Mouse (Mus musculus) testis, postnatal 10 days (tissue): ENCODE data around the gene Zmat3.

Experiments used
- DNase-seq: peaks from one replicate; pipeline ENCODE4 v3.0.0; 2021; ENCODE audit warnings: low spot score

The Zmat3 gene

GRCm38 (mm10) chr3:32371957-32372356 is 6.1 kb upstream of the Zmat3 start:
- no peak for DNase-seq

DNA sequence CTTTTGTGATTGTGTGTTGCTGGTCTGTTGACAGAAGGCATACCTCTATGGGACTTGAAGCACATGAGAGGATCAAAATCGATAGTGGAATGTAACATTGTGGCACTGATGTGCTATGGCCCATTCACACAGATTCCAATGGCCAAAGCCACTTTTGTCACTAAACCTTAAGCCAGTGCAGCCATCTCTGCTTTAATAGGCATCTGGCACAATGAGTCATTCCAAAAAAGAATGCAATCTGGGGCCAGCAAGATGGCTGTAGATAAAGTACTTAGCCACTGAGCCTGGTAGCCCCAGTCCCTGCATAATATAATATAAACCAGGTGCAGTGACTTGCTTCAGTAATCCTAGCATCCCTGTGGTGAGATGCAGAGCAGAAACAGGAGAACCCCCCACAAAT is 1.7 kb upstream of the Zmat3 start:
- no peak for DNase-seq

DNA sequence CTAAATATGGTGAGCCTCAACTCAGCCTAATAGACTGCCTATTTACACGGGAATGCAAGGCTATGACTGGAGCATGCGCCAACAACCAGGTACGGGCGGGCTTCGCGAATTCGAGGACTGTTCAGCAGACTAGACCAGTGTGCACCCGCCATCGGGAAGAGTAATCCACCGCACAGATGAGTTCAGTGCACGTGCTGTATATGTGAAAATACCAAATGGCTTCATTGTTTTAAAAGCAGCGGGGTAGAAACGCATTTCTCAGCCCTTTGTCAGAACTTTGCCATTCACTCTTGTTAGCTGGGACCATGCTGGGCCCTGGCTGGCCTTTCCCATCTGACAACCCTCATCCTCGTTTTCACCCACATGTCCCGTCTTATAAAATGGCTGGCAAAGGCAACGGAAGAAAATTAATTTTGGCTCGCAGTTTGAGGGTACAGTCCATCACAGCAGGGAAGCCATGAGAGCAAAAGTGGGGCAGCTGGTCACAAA is 476 bp upstream of the Zmat3 start:
- no peak for DNase-seq

DNA sequence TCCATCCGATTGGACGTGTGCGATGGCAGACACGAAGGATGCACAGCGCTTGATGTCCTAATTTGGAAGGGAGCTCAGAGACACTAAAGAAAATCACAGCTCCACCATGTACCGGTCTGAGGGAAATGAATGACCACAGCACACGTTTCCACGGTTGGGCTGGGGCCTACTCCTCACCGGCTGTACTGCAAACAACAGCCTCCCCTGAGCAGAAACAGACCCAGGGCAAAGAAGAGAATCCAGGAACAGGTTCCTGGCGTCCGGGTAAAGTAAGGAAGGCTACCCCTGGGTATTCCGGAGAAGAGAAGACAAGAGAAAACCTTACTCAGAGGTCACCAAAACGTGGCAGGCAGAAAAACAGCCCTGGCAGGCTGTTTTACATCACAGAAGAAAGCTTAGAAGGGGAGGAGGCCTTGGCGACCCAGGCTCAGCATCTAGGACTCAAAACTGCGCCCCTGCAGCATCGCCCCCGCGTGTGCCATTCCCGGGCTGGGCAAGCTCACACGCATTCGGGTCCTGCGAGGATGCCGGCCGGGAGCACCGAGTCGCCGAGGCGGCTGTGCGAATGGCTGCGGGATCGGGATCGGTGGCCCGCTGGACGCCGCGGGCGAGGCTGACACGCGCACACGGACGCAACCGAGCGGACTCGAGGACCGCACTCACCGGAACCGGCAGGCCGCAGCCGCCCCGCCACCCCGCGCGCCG is 821 bp downstream of the Zmat3 start:
- DNase-seq, result no peak

- DNase-seq, result no peak
Measured at GRCm38 (mm10) chr3:32364195-32364594, 1.6 kb downstream of the Zmat3 start.

- DNase-seq, result no peak
Measured at GRCm38 (mm10) chr3:32361221-32361620, 4.6 kb downstream of the Zmat3 start.

DNA sequence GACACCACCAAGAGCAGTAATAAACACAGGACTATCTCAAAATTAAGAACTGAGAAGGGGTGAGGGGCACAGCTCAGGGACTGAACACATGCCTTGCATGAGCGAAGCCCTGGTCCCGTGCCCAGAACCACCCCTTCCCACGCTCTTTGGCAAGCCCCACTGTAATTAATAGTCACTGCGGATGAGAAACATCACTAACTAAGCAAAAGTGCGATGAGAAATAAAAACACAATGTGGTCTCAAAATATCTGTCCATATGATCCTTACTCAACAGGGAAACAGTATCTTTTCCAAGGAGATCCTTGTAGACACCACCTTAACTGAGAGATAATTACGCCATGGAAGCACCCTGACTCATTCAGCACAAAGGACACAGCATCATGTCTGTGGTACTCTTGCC is 17.9 kb downstream of the Zmat3 start:
- no peak for DNase-seq

DNA sequence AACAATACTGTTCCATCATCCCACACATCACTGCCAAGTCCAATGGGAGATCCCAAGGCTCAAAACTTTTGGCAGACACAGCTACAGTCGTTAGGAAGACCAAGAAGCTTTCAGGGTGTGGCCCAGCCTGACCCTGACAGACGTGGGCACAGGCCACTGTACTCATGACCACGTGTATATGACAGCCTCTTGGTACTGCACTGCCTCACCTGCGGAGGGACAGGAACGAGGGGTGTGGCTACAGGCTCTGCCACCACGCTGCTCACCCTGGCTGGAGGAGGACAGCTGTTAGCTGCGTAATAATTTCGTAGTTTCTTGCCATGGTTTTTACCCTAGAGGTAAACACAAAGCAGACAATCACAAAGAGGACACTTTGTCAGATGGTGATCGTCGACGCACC is 20.6 kb downstream of the Zmat3 start:
- DNase-seq, result no peak

- no peak for DNase-seq
Measured at GRCm38 (mm10) chr3:32344825-32345224, 21.0 kb downstream of the Zmat3 start.

GRCm38 (mm10) chr3:32343371-32343770 is 22.4 kb downstream of the Zmat3 start:
- no peak for DNase-seq

- DNase-seq, result no peak
Measured at GRCm38 (mm10) chr3:32341434-32341833, 24.4 kb downstream of the Zmat3 start.

GRCm38 (mm10) chr3:32338231-32338630 is 27.6 kb downstream of the Zmat3 start:
- no peak for DNase-seq

GRCm38 (mm10) chr3:32337770-32338169 is 28.0 kb downstream of the Zmat3 start:
- DNase-seq, result no peak

DNA sequence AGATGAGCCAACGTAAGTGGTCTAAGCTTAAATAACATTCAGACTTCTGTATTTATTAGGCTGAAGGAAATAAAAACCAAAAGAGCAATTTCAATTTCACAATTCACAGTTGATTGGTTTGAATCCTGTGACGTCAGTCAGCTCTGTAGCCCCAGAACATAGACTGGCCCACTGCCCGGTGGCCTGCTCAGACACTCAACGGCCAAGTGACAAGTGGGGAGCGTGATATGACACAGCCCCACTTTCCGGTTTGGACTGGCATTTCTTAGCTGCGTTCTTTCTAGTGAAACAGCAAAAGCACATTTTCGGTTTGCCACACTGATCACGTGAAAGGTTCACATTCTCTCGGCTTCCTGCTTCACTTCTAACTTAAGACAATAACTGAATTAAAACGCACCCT is 30.9 kb downstream of the Zmat3 start:
- no peak for DNase-seq

DNA sequence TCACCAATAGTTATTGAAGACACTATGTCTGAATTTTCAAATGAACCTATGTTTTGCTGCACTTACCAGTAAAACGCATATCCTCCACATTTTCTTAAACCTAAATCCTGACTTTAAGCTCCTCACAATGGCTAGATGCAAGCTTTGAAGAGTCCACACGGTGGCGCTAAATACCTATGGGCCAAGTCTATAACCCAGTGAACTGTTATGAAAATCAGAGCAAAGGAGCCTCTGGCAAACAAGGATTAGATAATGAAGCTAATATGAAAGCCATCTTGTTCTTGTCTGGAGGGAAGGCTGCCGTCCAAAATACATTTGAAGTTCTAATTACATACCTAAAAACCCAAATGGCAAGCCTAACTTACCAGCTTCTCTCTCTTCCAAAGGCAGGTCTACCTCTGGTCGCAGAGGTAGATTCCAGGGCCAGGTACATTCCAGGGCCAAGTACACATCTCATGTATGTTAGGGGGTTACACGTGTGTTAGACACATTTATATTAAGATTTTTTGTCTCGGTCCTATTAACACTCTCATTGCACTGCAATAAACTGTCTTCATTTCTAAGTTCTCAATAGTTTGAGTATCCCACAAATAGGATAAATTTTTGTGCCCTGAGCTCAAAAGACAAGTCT is 32.2 kb downstream of the Zmat3 start:
- DNase-seq, result peak; percentile 85

- DNase-seq, result no peak
Measured at GRCm38 (mm10) chr3:32317901-32318416, 47.9 kb downstream of the Zmat3 start.

- DNase-seq, result peak; percentile 57
Measured at GRCm38 (mm10) chr3:32317165-32317900, 48.5 kb downstream of the Zmat3 start.

GRCm38 (mm10) chr3:32314746-32315145 is 51.1 kb downstream of the Zmat3 start:
- DNase-seq, result no peak

GRCm38 (mm10) chr3:32304171-32304570 is 61.6 kb downstream of the Zmat3 start:
- DNase-seq, result no peak

GRCm38 (mm10) chr3:32292001-32292400 is 73.8 kb downstream of the Zmat3 start:
- no peak for DNase-seq
